Mouse (Mus musculus) embryonic fibroblast, embryonic 13.5 days (primary cell): ENCODE results near the gene Prepl. TPM values are rescaled to one million over a fixed set of nuclear protein-coding genes. Genes with fewer than 3 reads are reported as not detected.

ENCODE experiments used
- H3K27ac ChIP-seq: 2 replicates; pipeline ENCODE4 v1.5.1; 2012; ENCODE audit warnings: low read length, control low read depth, inconsistent platforms; ENCODE audit not compliant: insufficient read depth
- H3K4me1 ChIP-seq: 2 replicates; pipeline ENCODE4 v1.6.1; 2011; ENCODE audit warnings: low read length; ENCODE audit not compliant: control insufficient read depth, insufficient read depth
- H3K4me3 ChIP-seq: 2 replicates; pipeline ENCODE4 v1.5.1; 2011; ENCODE audit warnings: mild to moderate bottlenecking, control low read depth, low read length; ENCODE audit not compliant: insufficient read depth
- CTCF ChIP-seq: IDR thresholded peaks from 2 replicates; pipeline ENCODE4 v1.5.1; 2011; ENCODE audit warnings: mild to moderate bottlenecking, control low read depth, low read length, moderate library complexity, borderline replicate concordance; ENCODE audit not compliant: insufficient read depth
- POLR2A ChIP-seq: IDR thresholded peaks from 2 replicates; pipeline ENCODE4 v1.6.1; 2011; ENCODE audit warnings: low read depth, mild to moderate bottlenecking, control low read depth, low read length, moderate library complexity
- polyA plus RNA-seq: library from polyadenylated mRNA; stranded (reverse); fragments of >200 nt; gene quantifications from 2 replicates; pipeline ENCODE4 v1.2.4, GENCODE M21; 2011; ENCODE audit warnings: low read depth; ENCODE audit not compliant: missing spikeins, insufficient read length

The Prepl gene
- polyA plus RNA-seq, 1 experiment, result 60.7 TPM

DNA sequence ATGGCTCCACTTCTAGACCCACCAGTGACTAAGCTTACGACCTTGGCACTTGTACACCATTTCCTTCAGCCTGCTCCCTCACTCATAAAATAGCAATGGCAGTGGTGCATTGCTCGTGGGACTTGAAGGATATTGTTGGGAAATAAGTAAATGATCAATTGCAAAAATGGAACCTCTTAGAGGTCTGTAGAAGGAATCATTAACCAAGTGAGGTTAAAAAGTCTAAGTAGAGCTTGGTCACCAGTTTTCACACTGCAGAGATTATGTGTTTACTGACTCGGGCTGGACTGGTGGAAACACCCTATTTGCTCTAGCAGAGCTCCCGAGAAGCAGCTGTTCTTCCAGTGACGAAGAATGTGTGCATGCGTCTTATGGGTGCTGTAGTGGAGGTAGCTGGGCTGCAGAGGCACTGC is 46.6 kb downstream of the Prepl start:
- Histone ChIP-seq H3K4me1 (no peaks in the 10 kb centered on the region), H3K4me3 (no peak overlapping the region), H3K27ac (no peak overlapping the region)
- TF ChIP-seq CTCF (no peak), POLR2A (no peak)

DNA sequence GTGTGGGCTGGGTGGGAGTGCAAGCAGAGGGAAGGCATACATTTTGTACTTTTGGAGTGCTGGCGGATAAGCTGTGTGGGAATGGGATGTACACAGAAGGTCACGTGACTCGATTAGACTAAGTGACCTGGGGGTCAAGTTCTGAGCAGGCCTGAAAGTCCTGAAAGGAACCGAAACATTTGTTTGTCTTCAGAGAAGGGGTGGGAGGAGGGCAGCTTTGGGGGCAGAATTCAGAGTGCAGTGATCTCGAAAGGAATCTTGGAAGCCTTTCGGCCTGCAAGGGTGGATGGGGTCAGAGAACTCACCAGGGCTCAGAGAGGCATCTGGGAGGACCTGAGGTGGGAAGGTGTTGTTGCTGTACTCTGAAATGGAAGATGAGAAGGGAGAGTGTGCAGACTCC is 47.6 kb downstream of the Prepl start:
- H3K4me3 ChIP-seq, result no peak overlapping the region
- TF ChIP-seq CTCF, result no peak
- no peak for TF ChIP-seq POLR2A

GRCm38 (mm10) chr17:85040913-85041312 is 49.1 kb downstream of the Prepl start:
- H3K4me3 ChIP-seq, result no peak overlapping the region
- H3K4me1 ChIP-seq, result no peaks in the 10 kb centered on the region
- no peak for TF ChIP-seq POLR2A
- TF ChIP-seq CTCF, result no peak
- H3K27ac ChIP-seq, result no peak overlapping the region

More for the DNA sequence above, 47.6 kb downstream of the Prepl start:
- Histone ChIP-seq H3K27ac (no peak overlapping the region), H3K4me1 (no peaks in the 10 kb centered on the region)

- Histone ChIP-seq H3K4me1 (no peaks in the 10 kb centered on the region), H3K4me3 (no peak overlapping the region), H3K27ac (no peak overlapping the region)
- TF ChIP-seq CTCF (no peak), POLR2A (no peak)
These were observed 51.3 kb downstream of the Prepl start for GRCm38 (mm10) chr17:85038761-85039160.

DNA sequence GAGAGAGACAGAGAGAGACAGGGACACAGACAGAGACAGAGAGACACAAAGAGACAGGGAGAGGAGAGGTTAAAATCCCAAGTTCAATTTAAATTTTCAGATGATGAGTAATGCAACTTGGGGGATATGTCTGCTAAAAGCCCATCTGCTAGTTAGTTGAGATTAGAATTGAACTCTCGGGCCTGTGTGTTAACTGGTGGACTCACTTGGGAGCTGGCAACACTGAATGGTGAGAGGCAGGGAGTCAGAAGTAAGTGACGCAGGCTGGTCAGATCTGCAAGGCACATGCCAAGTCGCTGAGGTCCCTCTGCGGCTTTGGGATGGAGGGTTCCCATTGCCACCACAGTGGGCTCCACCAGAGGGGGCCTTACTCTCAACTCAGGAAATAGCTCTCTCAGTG is 51.7 kb downstream of the Prepl start:
- Histone ChIP-seq H3K4me3 (no peak overlapping the region), H3K4me1 (no peaks in the 10 kb centered on the region), H3K27ac (no peak overlapping the region)
- TF ChIP-seq POLR2A, result no peak
- no peak for TF ChIP-seq CTCF

DNA sequence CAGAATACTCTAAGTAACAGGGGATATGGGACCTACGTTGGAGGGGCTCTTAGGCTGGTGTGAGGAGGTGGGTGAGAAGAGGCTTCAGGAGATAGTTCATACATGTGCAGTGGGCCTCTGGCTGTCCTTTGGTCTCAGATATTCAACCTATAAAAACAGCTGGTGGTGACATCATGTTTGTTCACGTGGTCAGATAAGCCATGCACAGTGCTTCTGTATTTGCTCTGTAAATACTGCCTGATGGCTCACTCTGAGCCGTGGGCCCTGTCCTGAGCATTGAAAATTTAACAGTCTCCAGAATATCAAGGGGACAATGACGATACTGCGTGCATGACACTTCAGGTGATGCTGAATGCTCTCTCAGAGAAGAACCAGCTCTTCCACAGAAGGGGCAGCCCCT is 52.2 kb downstream of the Prepl start:
- H3K4me1 ChIP-seq, result no peaks in the 10 kb centered on the region
- TF ChIP-seq POLR2A (no peak), CTCF (no peak)
- H3K4me3 ChIP-seq, result no peak overlapping the region
- no peak overlapping the region for H3K27ac ChIP-seq

- TF ChIP-seq POLR2A (no peak), CTCF (no peak)
- Histone ChIP-seq H3K4me1 (no peaks in the 10 kb centered on the region), H3K4me3 (no peak overlapping the region), H3K27ac (no peak overlapping the region)
These were observed 56.0 kb downstream of the Prepl start for GRCm38 (mm10) chr17:85034068-85034467.

- H3K4me3 ChIP-seq, result no peak overlapping the region
- TF ChIP-seq POLR2A (no peak), CTCF (no peak)
- no peaks in the 10 kb centered on the region for H3K4me1 ChIP-seq
- H3K27ac ChIP-seq, result no peak overlapping the region
These were observed 57.0 kb downstream of the Prepl start for GRCm38 (mm10) chr17:85033087-85033486.

GRCm38 (mm10) chr17:85030651-85031050 is 59.4 kb downstream of the Prepl start:
- H3K4me3 ChIP-seq, result no peak overlapping the region
- no peak overlapping the region for H3K27ac ChIP-seq

GRCm38 (mm10) chr17:85028797-85029196 is 61.2 kb downstream of the Prepl start:
- no peak for TF ChIP-seq POLR2A
- no peak for TF ChIP-seq CTCF
- no peak overlapping the region for H3K27ac ChIP-seq
- H3K4me3 ChIP-seq, result no peak overlapping the region
- no peaks in the 10 kb centered on the region for H3K4me1 ChIP-seq

More at GRCm38 (mm10) chr17:85030651-85031050, 59.4 kb downstream of the Prepl start:
- TF ChIP-seq POLR2A (no peak), CTCF (no peak)
- no peaks in the 10 kb centered on the region for H3K4me1 ChIP-seq

DNA sequence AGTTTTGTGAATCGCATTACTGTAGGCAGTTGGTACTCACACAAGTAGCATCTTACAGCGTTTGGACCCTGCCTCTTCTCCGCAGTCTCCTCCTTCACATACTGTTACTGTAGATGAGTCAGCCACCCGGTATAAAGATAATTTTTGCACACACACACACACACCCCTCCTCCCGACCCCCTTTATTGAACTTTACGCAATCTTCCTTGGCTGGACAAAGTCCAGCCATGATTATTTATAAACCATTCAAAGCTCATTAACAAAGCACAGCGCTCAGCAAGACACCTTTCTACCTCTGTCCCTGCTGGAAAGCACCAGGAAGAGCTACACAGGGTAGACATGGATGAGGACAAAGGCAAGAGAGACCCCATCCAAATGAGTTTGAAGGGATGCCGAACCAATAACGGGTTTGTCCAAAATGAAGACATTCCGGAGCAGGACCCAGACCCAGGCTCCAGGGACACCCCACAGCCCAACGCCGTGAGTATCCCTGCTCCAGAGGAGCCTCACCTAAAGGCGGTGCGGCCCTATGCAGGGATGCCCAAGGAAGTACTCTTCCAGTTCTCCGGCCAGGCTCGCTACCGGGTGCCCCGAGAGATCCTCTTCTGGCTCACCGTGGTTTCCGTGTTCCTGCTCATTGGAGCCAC is 61.8 kb downstream of the Prepl start, which contains the start of gene Slc3a1:
Gene Slc3a1 (plus strand): TSS at position 284 of the 647 bp plus-strand sequence.
- H3K4me3 ChIP-seq, result no peak within 1 kb of the TSS
- TF ChIP-seq CTCF, result no peak
- no peak for TF ChIP-seq POLR2A

More for the DNA sequence above, 61.8 kb downstream of the Prepl start, which contains the start of gene Slc3a1:
- no peak within 1 kb of the TSS for H3K27ac ChIP-seq
- no peaks in the 10 kb centered on the region for H3K4me1 ChIP-seq
